Mouse (Mus musculus) lung, postnatal 0 days (tissue): Measurements from ENCODE around the gene Fam114a2.

Experiments used
- CTCF ChIP-seq: IDR thresholded peaks from 2 replicates; pipeline ENCODE4 v1.5.1; 2016; ENCODE audit warnings: antibody characterized with exemption, mild to moderate bottlenecking
- EP300 ChIP-seq: IDR thresholded peaks from 2 replicates; pipeline ENCODE4 v1.6.1; 2016; ENCODE audit warnings: antibody characterized with exemption, mild to moderate bottlenecking, control low read depth

GRCm38 (mm10) chr11:57468706-57469105 lies 49.7 kb downstream of the Fam114a2 start:
- peak; percentile 38 for TF ChIP-seq CTCF
- TF ChIP-seq EP300 = no peak
